Mouse (Mus musculus) naive thymus-derived CD4-positive, alpha-beta T cell, adult 5 months (primary cell): ENCODE results near the gene Fbxo24. TPM values are rescaled to one million over a fixed set of nuclear protein-coding genes. Genes with fewer than 3 reads are reported as not detected.

ENCODE experiments used
- polyA plus RNA-seq: library from polyadenylated mRNA; unstranded; fragments of 100-300 nt; shearing (Covaris generic); gene quantifications from one replicate; pipeline ENCODE4 v1.2.1, GENCODE M21; 2017

Gene Fbxo24
- 0.86 TPM for polyA plus RNA-seq

GRCm38 (mm10) chr5:137628498-137629305, at the start of gene Fbxo24, which contains the start of the genes Lrch4 and Gm20605:
Gene Fbxo24, minus strand, starts transcription at chr5:137629002.
Gene Lrch4, plus strand, starts transcription at chr5:137629121.
Gene Gm20605, plus strand, starts transcription at chr5:137629175.

GRCm38 (mm10) chr5:137645652-137646091, 16.9 kb upstream of the Fbxo24 start, which contains the start of gene Irs3:
Gene Irs3, minus strand, starts transcription at chr5:137645714.

GRCm38 (mm10) chr5:137641054-137641453, 12.3 kb upstream of the Fbxo24 start, which contains the start of gene Sap25:
Gene Sap25, plus strand, starts transcription at chr5:137641334.

GRCm38 (mm10) chr5:137613550-137613949, 15.3 kb downstream of the Fbxo24 start, which contains the start of gene Pcolce:
Gene Pcolce, minus strand, starts transcription at chr5:137613784.

GRCm38 (mm10) chr5:137600619-137601364, 28.0 kb downstream of the Fbxo24 start, which contains the start of gene Mospd3:
Gene Mospd3, minus strand, starts transcription at chr5:137601058.

GRCm38 (mm10) chr5:137569665-137570064, 59.1 kb downstream of the Fbxo24 start, which contains the start of gene Tfr2:
Gene Tfr2, plus strand, starts transcription at chr5:137569840.

Other genes with a start within 250 kb of the Fbxo24 start
- not detected for gene Zan, start 151.9 kb downstream of the Fbxo24 start, polyA plus RNA-seq
- 28.8 TPM for gene Pop7, start 126.5 kb downstream of the Fbxo24 start, polyA plus RNA-seq
- gene Gigyf1, start 110.5 kb downstream of the Fbxo24 start, polyA plus RNA-seq = 24.3 TPM
- not detected for gene Epo, start 95.8 kb downstream of the Fbxo24 start, polyA plus RNA-seq
- gene Gnb2, start 95.5 kb downstream of the Fbxo24 start, polyA plus RNA-seq = 183 TPM
- not detected for gene Actl6b, start 75.5 kb downstream of the Fbxo24 start, polyA plus RNA-seq
- not detected for gene Tfr2, start 59.2 kb downstream of the Fbxo24 start, polyA plus RNA-seq
- gene Mospd3, start 27.9 kb downstream of the Fbxo24 start, polyA plus RNA-seq = 51.6 TPM
- gene Pcolce, start 15.2 kb downstream of the Fbxo24 start, polyA plus RNA-seq = 1.5 TPM
- 287 TPM for gene Lrch4, start 119 bp upstream of the Fbxo24 start, polyA plus RNA-seq
- gene Gm20605, start 173 bp upstream of the Fbxo24 start, polyA plus RNA-seq = 55.4 TPM
- 125 TPM for gene Sap25, start 12.3 kb upstream of the Fbxo24 start, polyA plus RNA-seq
- not detected for gene Irs3, start 16.7 kb upstream of the Fbxo24 start, polyA plus RNA-seq
- 24.8 TPM for gene Agfg2, start 55.7 kb upstream of the Fbxo24 start, polyA plus RNA-seq
- 0.72 TPM for gene Nyap1, start 112.6 kb upstream of the Fbxo24 start, polyA plus RNA-seq
- gene Tsc22d4, start 116.7 kb upstream of the Fbxo24 start, polyA plus RNA-seq = 179 TPM
- gene Ppp1r35, start 149.8 kb upstream of the Fbxo24 start, polyA plus RNA-seq = 48.8 TPM
- gene Mepce, start 158.7 kb upstream of the Fbxo24 start, polyA plus RNA-seq = 81.3 TPM
- 20.9 TPM for gene Zcwpw1, start 158.8 kb upstream of the Fbxo24 start, polyA plus RNA-seq
- 0.24 TPM for gene Pilra, start 207.3 kb upstream of the Fbxo24 start, polyA plus RNA-seq
- gene Pilrb1, start 229.1 kb upstream of the Fbxo24 start, polyA plus RNA-seq = not detected
- gene Pilrb2, start 242.8 kb upstream of the Fbxo24 start, polyA plus RNA-seq = not detected